Mouse (Mus musculus) midbrain, embryonic 11.5 days (tissue): ENCODE data around the gene Tacc2. TPM values are rescaled to one million over a fixed set of nuclear protein-coding genes. Genes with fewer than 3 reads are reported as not detected.

ENCODE experiments used
- ATAC-seq: fragments of 200-750 bp; cut with Nextera tagmentation; 2 replicates; pipeline ENCODE4 v1.8.0; 2017; ENCODE audit warnings: moderate TSS enrichment, moderate library complexity; ENCODE audit not compliant: low FRiP score
- DNase-seq: peaks from one replicate; pipeline ENCODE4 v3.0.0; 2015; ENCODE audit warnings: low spot score; ENCODE audit errors: missing footprints
- H3K27ac ChIP-seq: fragments of 300-500 bp; sonication (generic); 2 replicates; pipeline ENCODE4 v1.5.1; 2014; ENCODE audit warnings: low read depth, low read length
- H3K27me3 ChIP-seq: fragments of 300-500 bp; sonication (generic); 2 replicates; pipeline ENCODE4 v1.6.1; 2014; ENCODE audit warnings: mild to moderate bottlenecking, low read length, moderate library complexity, mixed read lengths; ENCODE audit not compliant: control insufficient read depth, insufficient read depth
- H3K36me3 ChIP-seq: fragments of 300-500 bp; sonication (generic); 2 replicates; pipeline ENCODE4 v1.6.1; 2014; ENCODE audit warnings: mild to moderate bottlenecking, low read length, moderate library complexity, mixed read lengths; ENCODE audit not compliant: control insufficient read depth, insufficient read depth
- H3K4me1 ChIP-seq: fragments of 300-500 bp; sonication (generic); 2 replicates; pipeline ENCODE4 v1.6.1; 2014; ENCODE audit warnings: low read length; ENCODE audit not compliant: control insufficient read depth, insufficient read depth
- H3K4me2 ChIP-seq: fragments of 300-500 bp; sonication (generic); 2 replicates; pipeline ENCODE4 v1.6.1; 2014; ENCODE audit warnings: mild to moderate bottlenecking, moderate library complexity
- H3K4me3 ChIP-seq: fragments of 300-500 bp; sonication (generic); 2 replicates; pipeline ENCODE4 v1.5.1; 2014; ENCODE audit warnings: low read depth, low read length
- H3K9ac ChIP-seq: fragments of 300-500 bp; sonication (generic); 2 replicates; pipeline ENCODE4 v1.6.1; 2014; ENCODE audit warnings: low read length
- H3K9me3 ChIP-seq: fragments of 300-500 bp; sonication (generic); 2 replicates; pipeline ENCODE4 v1.6.1; 2016; ENCODE audit warnings: low read length; ENCODE audit not compliant: control insufficient read depth
- WGBS: fragments of 180-500 bp; shearing (Covaris S2); extraction: QIAGEN DNeasy Blood & Tissue Kit; methylation state at CpG from one replicate; pipeline ENCODE4 v1.1.7; 2014; 5-methylcytosine and 5-hydroxymethylcytosine counted together
- polyA plus RNA-seq: library from polyadenylated mRNA; unstranded; fragments of >200 nt; fragmentation: Nextera tagmentation; extraction: Ambion mirVana; gene quantifications from 2 replicates; pipeline ENCODE4 v1.2.1, GENCODE M21; 2014

Tacc2 gene
- polyA plus RNA-seq, 1 experiment from 2014 or later = 47.3 TPM

GRCm38 (mm10) chr7:130648061-130648460 lies 70.8 kb downstream of the Tacc2 start:
- Histone ChIP-seq H3K27me3 (no peaks in the 10 kb centered on the region), H3K4me1 (peaks cover 17% of the 10 kb centered on the region), H3K4me2 (peak overlapping the region; percentile 18), H3K36me3 (no peaks in the 10 kb centered on the region), H3K27ac (no peak overlapping the region), H3K4me3 (no peak overlapping the region), H3K9ac (no peak overlapping the region; the same call in 1 of the 2 replicates), H3K9me3 (no peaks in the 10 kb centered on the region)
- DNase-seq (no peak), ATAC-seq (no peak)
- WGBS = 87% methylated on average over 4 of the region's 4 CpGs

DNA sequence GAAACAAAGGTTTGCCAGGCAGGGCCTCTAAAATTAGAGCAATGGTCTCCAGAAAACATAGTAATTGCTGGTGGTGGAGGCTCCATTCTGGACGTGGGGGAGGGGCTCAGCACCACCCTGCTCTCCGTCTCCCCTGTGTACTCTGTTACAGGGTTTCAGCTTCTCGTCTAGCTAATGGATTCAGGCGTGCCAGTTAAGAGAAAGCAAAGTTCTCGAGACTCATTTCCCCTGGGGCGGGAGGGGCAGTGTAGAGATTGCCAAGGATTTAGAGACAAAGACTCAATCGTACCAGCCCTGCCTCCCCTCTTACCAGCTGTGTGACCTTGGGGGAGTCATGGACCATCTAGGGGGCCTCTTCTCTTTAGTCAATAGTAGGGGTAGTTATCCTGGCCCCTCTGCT lies 72.0 kb downstream of the Tacc2 start:
- WGBS = 39% methylated on average over 7 of the region's 7 CpGs
- Histone ChIP-seq H3K27ac (no peak overlapping the region), H3K4me3 (no peak overlapping the region), H3K4me1 (peaks cover 15% of the 10 kb centered on the region), H3K36me3 (no peaks in the 10 kb centered on the region), H3K9ac (no peak overlapping the region), H3K4me2 (no peak overlapping the region), H3K27me3 (no peaks in the 10 kb centered on the region), H3K9me3 (no peaks in the 10 kb centered on the region)
- ATAC-seq = no peak
- DNase-seq = no peak

DNA sequence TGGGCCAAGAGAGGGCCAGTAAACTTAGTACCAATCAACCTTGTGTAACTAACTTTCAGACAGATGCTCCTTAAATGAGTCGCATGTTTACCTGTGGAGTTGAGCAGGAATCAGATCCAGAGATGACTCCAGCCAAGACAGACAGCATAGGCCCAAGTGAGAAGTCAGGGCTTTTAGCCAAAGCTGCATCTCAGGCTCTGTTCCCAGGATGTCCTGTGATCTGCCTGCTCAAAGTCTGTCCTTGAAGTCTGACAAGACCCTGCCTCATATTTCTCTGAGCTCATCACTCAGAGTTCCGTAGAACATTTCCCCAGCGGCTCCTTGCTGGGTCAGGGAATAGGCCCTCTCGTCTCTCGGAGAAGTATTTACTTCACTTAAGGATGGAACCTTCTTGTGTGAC lies 73.4 kb downstream of the Tacc2 start:
- no peak overlapping the region for H3K4me3 ChIP-seq
- no peak overlapping the region for H3K9ac ChIP-seq
- 92% methylated on average over 5 of the region's 5 CpGs for WGBS
- DNase-seq (no peak), ATAC-seq (no peak)
- H3K4me1 ChIP-seq = peaks cover 11% of the 10 kb centered on the region
- no peaks in the 10 kb centered on the region for H3K36me3 ChIP-seq
- H3K4me2 ChIP-seq = no peak overlapping the region
- H3K9me3 ChIP-seq = no peaks in the 10 kb centered on the region
- H3K27me3 ChIP-seq = no peaks in the 10 kb centered on the region
- no peak overlapping the region for H3K27ac ChIP-seq

- Histone ChIP-seq H3K36me3 (no peaks in the 10 kb centered on the region), H3K9me3 (no peaks in the 10 kb centered on the region), H3K4me3 (no peak overlapping the region), H3K4me2 (no peak overlapping the region), H3K27ac (no peak overlapping the region), H3K9ac (no peak overlapping the region), H3K4me1 (peaks cover 3% of the 10 kb centered on the region), H3K27me3 (no peaks in the 10 kb centered on the region)
- DNase-seq (no peak), ATAC-seq (no peak)
- WGBS = 69% methylated on average over 6 of the region's 6 CpGs
Measured at GRCm38 (mm10) chr7:130653036-130653555, 75.9 kb downstream of the Tacc2 start.

GRCm38 (mm10) chr7:130654562-130654961 lies 77.3 kb downstream of the Tacc2 start:
- Histone ChIP-seq H3K9ac (no peak overlapping the region), H3K4me1 (no peaks in the 10 kb centered on the region), H3K27me3 (no peaks in the 10 kb centered on the region), H3K4me2 (no peak overlapping the region), H3K36me3 (no peaks in the 10 kb centered on the region), H3K9me3 (no peaks in the 10 kb centered on the region), H3K27ac (no peak overlapping the region), H3K4me3 (no peak overlapping the region)
- WGBS = 80% methylated on average over 2 of the region's 2 CpGs
- ATAC-seq (no peak), DNase-seq (no peak)

- no peak for ATAC-seq
- no peak overlapping the region for H3K27ac ChIP-seq
- WGBS = 96% methylated on average over 8 of the region's 8 CpGs
Measured at GRCm38 (mm10) chr7:130656965-130657364, 79.7 kb downstream of the Tacc2 start.

DNA sequence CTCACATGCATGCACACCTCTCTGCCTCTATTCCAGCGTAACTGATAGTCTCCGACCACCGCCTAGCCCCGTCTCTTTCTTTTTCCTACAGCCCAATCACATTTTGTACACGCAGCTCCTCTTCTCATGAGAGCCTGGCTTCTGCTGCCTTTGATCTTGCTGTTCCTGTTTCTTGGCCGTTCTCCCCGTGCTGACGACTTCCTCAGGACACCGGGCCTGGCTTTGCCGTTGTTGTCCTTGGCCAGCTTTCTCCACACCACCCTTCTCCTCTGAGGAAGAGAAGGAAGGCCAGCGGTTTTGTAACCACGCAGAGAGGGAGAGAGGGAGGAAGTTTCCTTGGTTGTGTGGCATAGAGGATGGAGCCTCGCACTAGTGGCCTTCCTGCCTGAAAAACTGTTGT lies 80.5 kb downstream of the Tacc2 start:
- H3K27ac ChIP-seq = no peak overlapping the region
- no peaks in the 10 kb centered on the region for H3K36me3 ChIP-seq
- no peaks in the 10 kb centered on the region for H3K27me3 ChIP-seq
- no peaks in the 10 kb centered on the region for H3K9me3 ChIP-seq
- H3K4me2 ChIP-seq = no peak overlapping the region
- H3K4me3 ChIP-seq = no peak overlapping the region
- ATAC-seq (no peak), DNase-seq (no peak)
- H3K4me1 ChIP-seq = 0 out of 2 replicates have a peak, but pooled peaks cover 2% of the 10 kb centered on the region
- H3K9ac ChIP-seq = no peak overlapping the region
- 91% methylated on average over 13 of the region's 13 CpGs for WGBS

More at GRCm38 (mm10) chr7:130656965-130657364, 79.7 kb downstream of the Tacc2 start:
- no peaks in the 10 kb centered on the region for H3K9me3 ChIP-seq
- DNase-seq = no peak
- no peak overlapping the region for H3K4me2 ChIP-seq
- H3K4me1 ChIP-seq = no peaks in the 10 kb centered on the region
- H3K4me3 ChIP-seq = no peak overlapping the region
- H3K9ac ChIP-seq = no peak overlapping the region
- H3K27me3 ChIP-seq = no peaks in the 10 kb centered on the region
- H3K36me3 ChIP-seq = no peaks in the 10 kb centered on the region

- no peak overlapping the region for H3K9ac ChIP-seq
- H3K27ac ChIP-seq = no peak overlapping the region
- no peaks in the 10 kb centered on the region for H3K27me3 ChIP-seq
- ATAC-seq (no peak), DNase-seq (no peak)
- no peak overlapping the region for H3K4me3 ChIP-seq
- 89% methylated on average over 5 of the region's 5 CpGs for WGBS
- 0 out of 2 replicates have a peak, but pooled peaks cover 2% of the 10 kb centered on the region for H3K4me1 ChIP-seq
- H3K36me3 ChIP-seq = no peaks in the 10 kb centered on the region; the same call in 1 of the 2 replicates
- H3K4me2 ChIP-seq = no peak overlapping the region
- no peaks in the 10 kb centered on the region for H3K9me3 ChIP-seq
Measured at GRCm38 (mm10) chr7:130659129-130659528, 81.9 kb downstream of the Tacc2 start.

GRCm38 (mm10) chr7:130662250-130662649 lies 85.0 kb downstream of the Tacc2 start:
- WGBS = 50% methylated on average over 5 of the region's 5 CpGs
- no peaks in the 10 kb centered on the region; the same call in 1 of the 2 replicates for H3K36me3 ChIP-seq
- DNase-seq (no peak), ATAC-seq (no peak)
- H3K9ac ChIP-seq = no peak overlapping the region
- H3K4me3 ChIP-seq = no peak overlapping the region
- H3K9me3 ChIP-seq = no peaks in the 10 kb centered on the region
- 0 out of 2 replicates have a peak, but pooled peaks cover 2% of the 10 kb centered on the region for H3K4me1 ChIP-seq
- no peaks in the 10 kb centered on the region for H3K27me3 ChIP-seq
- no peak overlapping the region for H3K4me2 ChIP-seq
- H3K27ac ChIP-seq = no peak overlapping the region
